Mouse (Mus musculus) CH12.LX (cell line): ENCODE data around the gene Perm1.

Experiments
- CHD1 ChIP-seq: IDR thresholded peaks from 2 replicates; pipeline ENCODE4 v1.6.1; 2012; ENCODE audit warnings: low read depth, low read length, improper control_type of control experiment, inconsistent platforms
- CTCF ChIP-seq, 2 experiments: IDR thresholded peaks in 1 of 2; conservative IDR thresholded peaks in 1 of 2; 2 replicates each; pipeline ENCODE4 v1.5.1; 2011 to 2012; ENCODE audit warnings: low read depth in 2 of 2, low read length in 2 of 2, improper control_type of control experiment in 1 of 2, inconsistent platforms in 1 of 2, mild to moderate bottlenecking in 1 of 2, moderate library complexity in 1 of 2
- EP300 ChIP-seq: IDR thresholded peaks from 2 replicates; pipeline ENCODE4 v1.6.1; 2011; ENCODE audit warnings: low read length, improper control_type of control experiment
- MAZ ChIP-seq: IDR thresholded peaks from 2 replicates; pipeline ENCODE4 v1.6.1; 2012; ENCODE audit warnings: low read depth, mild to moderate bottlenecking, inconsistent platforms, low read length, improper control_type of control experiment, moderate library complexity
- POLR2A ChIP-seq: IDR thresholded peaks from 2 replicates; pipeline ENCODE4 v1.6.1; 2011; ENCODE audit warnings: low read depth, mild to moderate bottlenecking, improper control_type of control experiment, low read length
- ZC3H11A ChIP-seq: IDR thresholded peaks from 2 replicates; pipeline ENCODE4 v1.6.1; 2012; ENCODE audit warnings: low read depth, mild to moderate bottlenecking, inconsistent platforms, low read length, improper control_type of control experiment
- ZMIZ1 ChIP-seq: IDR thresholded peaks from 2 replicates; pipeline ENCODE4 v1.6.1; 2012; ENCODE audit warnings: low read depth, mild to moderate bottlenecking, inconsistent platforms, low read length, improper control_type of control experiment

DNA sequence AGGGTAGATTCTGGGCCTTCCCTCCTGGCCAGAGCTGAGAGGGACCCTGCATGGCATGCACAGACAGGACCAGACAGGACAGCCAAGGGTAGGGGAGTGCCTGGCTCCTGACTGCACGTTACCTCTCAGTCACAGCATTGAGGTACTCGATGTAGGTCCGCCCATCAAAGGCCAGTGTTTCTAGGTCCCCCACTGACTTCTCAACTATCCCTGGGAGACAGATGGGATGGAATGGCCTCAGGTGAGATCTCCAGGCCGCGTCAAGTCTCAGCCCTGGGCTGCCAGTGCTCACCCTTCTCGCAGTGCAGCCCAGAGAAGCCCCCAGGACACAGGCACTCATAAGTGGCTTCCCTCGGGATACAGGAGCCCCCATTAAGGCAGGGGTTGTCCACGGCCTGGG, 47.1 kb upstream of the Perm1 start:
- TF ChIP-seq CTCF (conservative IDR thresholded peaks at IDR 0.05 in 1 of 2, IDR thresholded peaks at IDR 0.05 in 1 of 2; ENCODE audit: low read depth in 2 of 2, low read length in 2 of 2) (no peak), ZMIZ1 (no peak), ZC3H11A (no peak), POLR2A (no peak), EP300 (no peak), MAZ (no peak), CHD1 (no peak)
